Mouse (Mus musculus): Measurements from ENCODE around the gene Rbbp8nl. TPM values are rescaled to one million over a fixed set of nuclear protein-coding genes. Genes with fewer than 3 reads are reported as not detected.
A peak's percentile ranks its signal among the peaks of the same experiment; 100 is the strongest.

Gene Rbbp8nl
- total and polyA plus RNA-seq, 3 experiments: not detected

- no peak for DNase-seq
- Histone ChIP-seq H3K27me3 (ENCODE audit: control insufficient read depth, insufficient read depth, low read length) (no peaks in the 10 kb centered on the region), H3K27ac (no peak overlapping the region), H3K9ac (ENCODE audit: low read depth, low read length) (no peak overlapping the region), H3K36me3 (ENCODE audit: control insufficient read depth, insufficient read depth, low read length) (no peaks in the 10 kb centered on the region), H3K4me1 (ENCODE audit: control insufficient read depth, insufficient read depth, low read length) (peaks cover 1% of the 10 kb centered on the region; the same call in 1 of the 2 replicates), H3K79me2 (replicated peaks; ENCODE audit: control insufficient read depth, insufficient read depth, low read length) (no peaks in the 10 kb centered on the region), H3K4me3 (no peak overlapping the region)
- 75% methylated on average over 4 of the region's 4 CpGs for WGBS
- no peak for TF ChIP-seq EP300 (IDR thresholded peaks at IDR 0.05; ENCODE audit: insufficient read depth, low read depth, low read length)
- intact Hi-C loops (cut with DNase I): no loop called here
Observed at GRCm38 (mm10) chr2:180235788-180236187, 53.9 kb downstream of the Rbbp8nl start.

GRCm38 (mm10) chr2:180234980-180235379 lies 54.7 kb downstream of the Rbbp8nl start:
- 42% methylated on average over 6 of the region's 6 CpGs for WGBS
- peak in 1 of 2 experiments; percentile 20 for DNase-seq
- Histone ChIP-seq H3K4me3 (no peak overlapping the region), H3K27me3 (ENCODE audit: control insufficient read depth, insufficient read depth, low read length) (no peaks in the 10 kb centered on the region), H3K4me1 (ENCODE audit: control insufficient read depth, insufficient read depth, low read length) (peaks cover 1% of the 10 kb centered on the region; the same call in 1 of the 2 replicates), H3K79me2 (replicated peaks; ENCODE audit: control insufficient read depth, insufficient read depth, low read length) (no peaks in the 10 kb centered on the region), H3K27ac (no peak overlapping the region), H3K9ac (ENCODE audit: low read depth, low read length) (no peak overlapping the region), H3K36me3 (ENCODE audit: control insufficient read depth, insufficient read depth, low read length) (no peaks in the 10 kb centered on the region)
- intact Hi-C loops (cut with DNase I): no loop called here
- TF ChIP-seq POLR2A (IDR thresholded peaks at IDR 0.05; ENCODE audit: insufficient read depth, low read depth, low read length) (no peak), CTCF (IDR thresholded peaks at IDR 0.05) (no peak), EP300 (IDR thresholded peaks at IDR 0.05; ENCODE audit: insufficient read depth, low read depth, low read length) (no peak)

GRCm38 (mm10) chr2:180234353-180234752 lies 55.3 kb downstream of the Rbbp8nl start:
- no peak for DNase-seq
- intact Hi-C loops (cut with DNase I): no loop called here
- H3K27me3 ChIP-seq (ENCODE audit: control insufficient read depth, insufficient read depth, low read length): no peaks in the 10 kb centered on the region
- H3K4me3 ChIP-seq: no peak overlapping the region
- TF ChIP-seq POLR2A (IDR thresholded peaks at IDR 0.05; ENCODE audit: insufficient read depth, low read depth, low read length) (no peak), CTCF (IDR thresholded peaks at IDR 0.05) (no peak), EP300 (IDR thresholded peaks at IDR 0.05; ENCODE audit: insufficient read depth, low read depth, low read length) (no peak)
- no peaks in the 10 kb centered on the region for H3K79me2 ChIP-seq (replicated peaks; ENCODE audit: control insufficient read depth, insufficient read depth, low read length)
- H3K27ac ChIP-seq: no peak overlapping the region
- H3K9ac ChIP-seq (ENCODE audit: low read depth, low read length): no peak overlapping the region
- no peaks in the 10 kb centered on the region for H3K36me3 ChIP-seq (ENCODE audit: control insufficient read depth, insufficient read depth, low read length)
- peaks cover 1% of the 10 kb centered on the region; the same call in 1 of the 2 replicates for H3K4me1 ChIP-seq (ENCODE audit: control insufficient read depth, insufficient read depth, low read length)
- WGBS: 87% methylated on average over 8 of the region's 8 CpGs

- H3K4me1 ChIP-seq (ENCODE audit: control insufficient read depth, insufficient read depth, low read length): peaks cover 3% of the 10 kb centered on the region
- H3K9ac ChIP-seq (ENCODE audit: low read depth, low read length): no peak overlapping the region
- no peak overlapping the region for H3K27ac ChIP-seq
Observed at GRCm38 (mm10) chr2:180233101-180233904, 56.4 kb downstream of the Rbbp8nl start.

GRCm38 (mm10) chr2:180230482-180230881 lies 59.2 kb downstream of the Rbbp8nl start:
- Histone ChIP-seq H3K4me1 (ENCODE audit: control insufficient read depth, insufficient read depth, low read length) (peaks cover 8% of the 10 kb centered on the region), H3K27me3 (ENCODE audit: control insufficient read depth, insufficient read depth, low read length) (no peaks in the 10 kb centered on the region), H3K36me3 (ENCODE audit: control insufficient read depth, insufficient read depth, low read length) (no peaks in the 10 kb centered on the region), H3K27ac (no peak overlapping the region; the same call in 1 of the 2 replicates), H3K4me3 (no peak overlapping the region), H3K79me2 (replicated peaks; ENCODE audit: control insufficient read depth, insufficient read depth, low read length) (no peaks in the 10 kb centered on the region), H3K9ac (ENCODE audit: low read depth, low read length) (no peak overlapping the region)
- peak in 1 of 2 experiments; percentile 20 for DNase-seq
- 54% methylated on average over 4 of the region's 4 CpGs for WGBS
- TF ChIP-seq POLR2A (IDR thresholded peaks at IDR 0.05; ENCODE audit: insufficient read depth, low read depth, low read length) (no peak), EP300 (IDR thresholded peaks at IDR 0.05; ENCODE audit: insufficient read depth, low read depth, low read length) (no peak), CTCF (IDR thresholded peaks at IDR 0.05) (no peak)
- intact Hi-C loops (cut with DNase I): no loop called here

More at GRCm38 (mm10) chr2:180233101-180233904, 56.4 kb downstream of the Rbbp8nl start:
- WGBS: 84% methylated on average over 7 of the region's 7 CpGs
- no peak overlapping the region for H3K4me3 ChIP-seq
- no peaks in the 10 kb centered on the region for H3K27me3 ChIP-seq (ENCODE audit: control insufficient read depth, insufficient read depth, low read length)
- no peaks in the 10 kb centered on the region for H3K79me2 ChIP-seq (replicated peaks; ENCODE audit: control insufficient read depth, insufficient read depth, low read length)
- H3K36me3 ChIP-seq (ENCODE audit: control insufficient read depth, insufficient read depth, low read length): no peaks in the 10 kb centered on the region
- no peak for DNase-seq
- intact Hi-C loops (cut with DNase I): no loop called here
- TF ChIP-seq CTCF (IDR thresholded peaks at IDR 0.05) (no peak), EP300 (IDR thresholded peaks at IDR 0.05; ENCODE audit: insufficient read depth, low read depth, low read length) (no peak), POLR2A (IDR thresholded peaks at IDR 0.05; ENCODE audit: insufficient read depth, low read depth, low read length) (no peak)

GRCm38 (mm10) chr2:180229129-180229528 lies 60.5 kb downstream of the Rbbp8nl start:
- 84% methylated on average over 3 of the region's 3 CpGs for WGBS
- H3K9ac ChIP-seq (ENCODE audit: low read depth, low read length): no peak overlapping the region
- H3K79me2 ChIP-seq (replicated peaks; ENCODE audit: control insufficient read depth, insufficient read depth, low read length): no peaks in the 10 kb centered on the region; the same call in 1 of the 2 replicates
- H3K36me3 ChIP-seq (ENCODE audit: control insufficient read depth, insufficient read depth, low read length): no peaks in the 10 kb centered on the region
- H3K27me3 ChIP-seq (ENCODE audit: control insufficient read depth, insufficient read depth, low read length): no peaks in the 10 kb centered on the region
- no peak for DNase-seq
- TF ChIP-seq POLR2A (IDR thresholded peaks at IDR 0.05; ENCODE audit: insufficient read depth, low read depth, low read length) (no peak), CTCF (IDR thresholded peaks at IDR 0.05) (no peak), EP300 (IDR thresholded peaks at IDR 0.05; ENCODE audit: insufficient read depth, low read depth, low read length) (no peak)
- H3K4me1 ChIP-seq (ENCODE audit: control insufficient read depth, insufficient read depth, low read length): peaks cover 7% of the 10 kb centered on the region
- no peak overlapping the region for H3K4me3 ChIP-seq
- intact Hi-C loops (cut with DNase I): no loop called here
- H3K27ac ChIP-seq: no peak overlapping the region
